15 mouse cellular contexts compared by ENCODE assay signal in genomic region chr8:61301298-61302028, GRCm38 (mm10).
DNase-seq lines count a peak whose midpoint lies in the region; ATAC-seq and TF ChIP-seq lines count a peak whose summit lies in the region.
"Had no signal": no experiment of that assay in that cellular context is flagged by ENCODE, and none has a peak within 500 bp of the region (broad histone marks: within the 10 kb centered on the region; RNA-seq: fewer than 3 reads in every experiment).

No protein-coding gene starts in this region.

- H3K36me3 ChIP-seq in embryonic facial prominence, embryonic 12.5 days = no peaks in the 10 kb centered on the region
- no peaks in the 10 kb centered on the region for H3K36me3 ChIP-seq in limb, embryonic 14.5 days (ENCODE audit: control insufficient read depth, insufficient read depth, low read length)
- H3K36me3 ChIP-seq in liver, embryonic 12.5 days = no peaks in the 10 kb centered on the region
- H3K36me3 ChIP-seq: heart, embryonic 15.5 days; intestine, embryonic 15.5 days had no signal

- WGBS in embryonic facial prominence, embryonic 12.5 days = 44% methylated on average over 18 of the region's 18 CpGs
- 46% methylated on average over 18 of the region's 18 CpGs for WGBS in limb, embryonic 14.5 days
- 80% methylated on average over 18 of the region's 18 CpGs for WGBS in liver, embryonic 12.5 days (ENCODE audit: insufficient replicate concordance)

- ATAC-seq in embryonic facial prominence, embryonic 12.5 days (ENCODE audit: insufficient number of reproducible peaks, insufficient read depth, low FRiP score, low TSS enrichment) = 0 out of 2 replicates have a peak, but pooled peaks have one; percentile 69
- no peak for ATAC-seq in limb, embryonic 14.5 days (ENCODE audit: low FRiP score, low read depth)
- ATAC-seq in liver, embryonic 12.5 days = no peak
- ATAC-seq: intestine, embryonic 15.5 days had no signal

- no peak overlapping the region for H3K4me2 ChIP-seq in embryonic facial prominence, embryonic 12.5 days (replicated peaks)
- H3K4me2 ChIP-seq in limb, embryonic 14.5 days (replicated peaks; ENCODE audit: low read depth, low read length, severe bottlenecking) = no peak overlapping the region
- no peak overlapping the region for H3K4me2 ChIP-seq in liver, embryonic 12.5 days
- H3K4me2 ChIP-seq: heart, embryonic 15.5 days; intestine, embryonic 15.5 days; lung, embryonic 14.5 days had no signal

- no peaks in the 10 kb centered on the region for H3K27me3 ChIP-seq in embryonic facial prominence, embryonic 12.5 days
- no peaks in the 10 kb centered on the region for H3K27me3 ChIP-seq in limb, embryonic 14.5 days (ENCODE audit: control insufficient read depth, insufficient read depth, low read length)
- no peaks in the 10 kb centered on the region for H3K27me3 ChIP-seq in liver, embryonic 12.5 days (replicated peaks)
- H3K27me3 ChIP-seq: heart, embryonic 15.5 days; intestine, embryonic 15.5 days; megakaryocyte, embryonic 14.5 days had no signal

- H3K9ac ChIP-seq in embryonic facial prominence, embryonic 12.5 days = no peak overlapping the region; the same call in 1 of the 2 replicates
- H3K9ac ChIP-seq in limb, embryonic 14.5 days (ENCODE audit: low read depth, low read length, severe bottlenecking) = no peak overlapping the region
- no peak overlapping the region for H3K9ac ChIP-seq in liver, embryonic 12.5 days
- H3K9ac ChIP-seq: heart, embryonic 15.5 days; intestine, embryonic 15.5 days; lung, embryonic 14.5 days had no signal

- H3K4me3 ChIP-seq in embryonic facial prominence, embryonic 12.5 days = no peak overlapping the region
- no peak overlapping the region for H3K4me3 ChIP-seq in limb, embryonic 14.5 days (replicated peaks; ENCODE audit: low read length)
- H3K4me3 ChIP-seq in liver, embryonic 12.5 days = no peak overlapping the region
- H3K4me3 ChIP-seq: heart, embryonic 15.5 days; intestine, embryonic 15.5 days; megakaryocyte, embryonic 14.5 days had no signal

- peak; percentile 45 for DNase-seq in embryo, embryonic 11 days
- DNase-seq in embryo, embryonic 9.5 days (ENCODE audit: extremely low spot score) = no peak
- peak; percentile 66 for DNase-seq in forelimb bud, embryonic 11.5 days (ENCODE audit: low read depth, low spot score)
- DNase-seq in limb, embryonic 14.5 days (ENCODE audit: low spot score) = no peak
- no peak for DNase-seq in urinary bladder, adult 2 months (ENCODE audit: low spot score)
- no peak for DNase-seq in MN1 (ENCODE audit: low spot score)
- DNase-seq: adrenal gland, postnatal 36 days; cerebellum, adult 11 months; gastrocnemius, postnatal 36 days; lung, embryonic 14.5 days had no signal

- TF ChIP-seq POLR2A in limb, embryonic 14.5 days (IDR thresholded peaks at IDR 0.05; ENCODE audit: borderline replicate concordance, extremely low read depth, insufficient read depth, insufficient read length) = no peak

- 0 out of 2 replicates have a peak overlapping the region, but pooled peaks have one; percentile 30 for H3K27ac ChIP-seq in embryonic facial prominence, embryonic 12.5 days
- H3K27ac ChIP-seq in limb, embryonic 14.5 days (replicated peaks; ENCODE audit: low read depth, low read length) = peak overlapping the region; percentile 46; the same call in 1 of the 2 replicates
- no peak overlapping the region for H3K27ac ChIP-seq in liver, embryonic 12.5 days
- H3K27ac ChIP-seq: heart, embryonic 15.5 days; intestine, embryonic 15.5 days had no signal

- peaks cover 18% of the 10 kb centered on the region; the same call in 1 of the 2 replicates for H3K4me1 ChIP-seq in embryonic facial prominence, embryonic 12.5 days
- peaks cover 19% of the 10 kb centered on the region for H3K4me1 ChIP-seq in limb, embryonic 14.5 days (ENCODE audit: control insufficient read depth, insufficient read depth, low read length)
- H3K4me1 ChIP-seq in liver, embryonic 12.5 days = 0 out of 2 replicates have a peak, but pooled peaks cover 6% of the 10 kb centered on the region
- H3K4me1 ChIP-seq: heart, embryonic 15.5 days; intestine, embryonic 15.5 days; megakaryocyte, embryonic 14.5 days had no signal

- H3K9me3 ChIP-seq in embryonic facial prominence, embryonic 12.5 days = no peaks in the 10 kb centered on the region
- H3K9me3 ChIP-seq in limb, embryonic 14.5 days (ENCODE audit: control insufficient read depth, low read length) = no peaks in the 10 kb centered on the region
- no peaks in the 10 kb centered on the region for H3K9me3 ChIP-seq in liver, embryonic 12.5 days (replicated peaks)
- H3K9me3 ChIP-seq: heart, embryonic 15.5 days; intestine, embryonic 15.5 days had no signal

Comparison
In these comparisons a context has a peak if more than half of its experiments do, and no peak if none do; other contexts are left out.
1. DNase-seq: peak in embryo, embryonic 11 days (single experiment) and forelimb bud, embryonic 11.5 days (single experiment); none in embryo, embryonic 9.5 days (single experiment), limb, embryonic 14.5 days (single experiment), urinary bladder, adult 2 months (single experiment) and MN1 (single experiment).